Mouse (Mus musculus) neural tube, embryonic 14.5 days (tissue): ENCODE results near the gene Galnt18. TPM values are rescaled to one million over a fixed set of nuclear protein-coding genes. Genes with fewer than 3 reads are reported as not detected.

Source experiments
- ATAC-seq: fragments of 200-750 bp; cut with Nextera tagmentation; 2 replicates; pipeline ENCODE4 v1.8.0; 2017; ENCODE audit warnings: low read depth, mild to moderate bottlenecking, moderate TSS enrichment, moderate library complexity
- H3K27ac ChIP-seq: fragments of 300-500 bp; sonication (generic); 2 replicates; pipeline ENCODE4 v1.5.1; 2014; ENCODE audit warnings: low read depth, mild to moderate bottlenecking, control low read depth, low read length, moderate library complexity, mixed read lengths
- H3K27me3 ChIP-seq: fragments of 300-500 bp; sonication (generic); 2 replicates; pipeline ENCODE4 v1.6.1; 2014; ENCODE audit warnings: low read length; ENCODE audit not compliant: control insufficient read depth, insufficient read depth
- H3K36me3 ChIP-seq: fragments of 300-500 bp; sonication (generic); 2 replicates; pipeline ENCODE4 v1.6.1; 2014; ENCODE audit warnings: low read length, mixed read lengths; ENCODE audit not compliant: control insufficient read depth, insufficient read depth
- H3K4me1 ChIP-seq: fragments of 300-500 bp; sonication (generic); 2 replicates; pipeline ENCODE4 v1.6.1; 2014; ENCODE audit warnings: low read length; ENCODE audit not compliant: control insufficient read depth, insufficient read depth
- H3K4me2 ChIP-seq: fragments of 300-500 bp; sonication (generic); 2 replicates; pipeline ENCODE4 v1.6.1; 2014; ENCODE audit warnings: mild to moderate bottlenecking, low read depth, low read length, control low read depth
- H3K4me3 ChIP-seq: fragments of 300-500 bp; sonication (generic); 2 replicates; pipeline ENCODE4 v1.5.1; 2014; ENCODE audit warnings: low read depth, low read length, control low read depth, mixed read lengths
- H3K9ac ChIP-seq: fragments of 300-500 bp; sonication (generic); replicated peaks from 2 replicates; pipeline ENCODE4 v1.6.1; 2014; ENCODE audit warnings: low read depth, mild to moderate bottlenecking, control low read depth, low read length, mixed read lengths
- H3K9me3 ChIP-seq: fragments of 300-500 bp; sonication (generic); 2 replicates; pipeline ENCODE4 v1.6.1; 2016; ENCODE audit warnings: low read length; ENCODE audit not compliant: control insufficient read depth
- WGBS: fragments of 180-500 bp; shearing (Covaris S2); extraction: QIAGEN DNeasy Blood & Tissue Kit; methylation state at CpG from one replicate; pipeline ENCODE4 v1.1.7; 2014; 5-methylcytosine and 5-hydroxymethylcytosine counted together
- polyA plus RNA-seq: library from polyadenylated mRNA; unstranded; fragments of >200 nt; fragmentation: Nextera tagmentation; extraction: Ambion mirVana; gene quantifications from 2 replicates; pipeline ENCODE4 v1.2.1, GENCODE M21; 2014

Gene Galnt18
- polyA plus RNA-seq, 1 experiment from 2014 or later = 12.7 TPM

DNA sequence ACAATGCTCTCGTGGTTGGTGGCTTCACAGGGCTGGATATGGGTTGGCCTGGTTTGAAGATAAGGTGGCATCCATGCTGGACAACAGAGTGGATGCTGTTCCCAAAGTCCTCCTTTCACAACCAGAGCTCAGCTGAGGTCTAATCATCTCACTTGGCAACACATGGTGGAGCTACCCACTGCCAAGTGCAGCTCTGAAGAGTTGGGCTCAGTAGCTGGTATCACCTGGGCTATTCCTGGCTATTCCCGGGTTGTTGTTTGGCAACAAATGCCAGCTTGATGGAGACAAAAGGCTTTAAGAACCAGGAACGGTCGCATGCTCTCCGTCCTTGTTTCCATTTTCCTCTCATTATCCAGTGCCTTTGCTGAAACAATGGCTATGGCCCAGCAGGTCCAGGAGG is 19.2 kb upstream of the Galnt18 start:
- H3K4me3 ChIP-seq = no peak overlapping the region
- no peaks in the 10 kb centered on the region for H3K27me3 ChIP-seq
- H3K4me2 ChIP-seq = no peak overlapping the region
- ATAC-seq = no peak
- H3K4me1 ChIP-seq = no peaks in the 10 kb centered on the region
- H3K27ac ChIP-seq = no peak overlapping the region
- WGBS = 80% methylated on average over 5 of the region's 5 CpGs
- H3K9me3 ChIP-seq = no peaks in the 10 kb centered on the region
- H3K36me3 ChIP-seq = no peaks in the 10 kb centered on the region
- H3K9ac ChIP-seq = no peak overlapping the region

DNA sequence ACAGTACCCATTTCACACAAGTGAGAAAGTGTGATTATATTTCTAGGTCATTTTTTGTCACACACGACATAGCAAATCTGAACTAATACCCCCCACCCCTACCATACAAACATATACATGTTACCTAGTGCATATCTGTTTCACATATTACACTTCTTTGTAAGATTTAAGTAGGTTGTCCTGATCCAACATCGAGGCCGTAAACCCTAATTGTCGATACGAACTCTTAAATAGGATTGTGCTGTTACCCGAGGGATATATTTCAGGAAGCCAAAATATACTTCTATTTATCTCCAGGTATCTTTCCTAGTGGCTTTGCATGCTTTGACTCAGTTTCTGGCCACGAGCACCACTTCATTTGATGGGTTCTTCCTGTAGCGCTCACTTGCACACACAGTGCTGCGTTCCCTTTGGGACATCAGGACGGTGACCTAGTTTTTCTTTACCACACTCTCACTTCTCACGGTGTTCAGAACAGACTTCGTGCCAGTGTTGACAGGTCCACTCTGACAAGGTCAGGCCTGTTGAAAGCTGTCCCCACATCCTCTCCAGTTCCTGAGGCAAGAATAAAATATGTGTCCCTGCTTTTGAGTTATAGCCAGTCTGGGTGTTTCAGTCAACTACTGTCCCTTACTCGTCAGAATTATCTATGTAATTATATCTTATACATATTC is 17.7 kb upstream of the Galnt18 start:
- H3K9me3 ChIP-seq = no peaks in the 10 kb centered on the region
- no peak overlapping the region for H3K4me2 ChIP-seq
- no peak overlapping the region for H3K4me3 ChIP-seq
- H3K9ac ChIP-seq = no peak overlapping the region
- H3K27me3 ChIP-seq = no peaks in the 10 kb centered on the region
- no peaks in the 10 kb centered on the region for H3K36me3 ChIP-seq
- no peaks in the 10 kb centered on the region for H3K4me1 ChIP-seq
- WGBS = 91% methylated on average over 13 of the region's 13 CpGs
- H3K27ac ChIP-seq = no peak overlapping the region
- no peak for ATAC-seq

DNA sequence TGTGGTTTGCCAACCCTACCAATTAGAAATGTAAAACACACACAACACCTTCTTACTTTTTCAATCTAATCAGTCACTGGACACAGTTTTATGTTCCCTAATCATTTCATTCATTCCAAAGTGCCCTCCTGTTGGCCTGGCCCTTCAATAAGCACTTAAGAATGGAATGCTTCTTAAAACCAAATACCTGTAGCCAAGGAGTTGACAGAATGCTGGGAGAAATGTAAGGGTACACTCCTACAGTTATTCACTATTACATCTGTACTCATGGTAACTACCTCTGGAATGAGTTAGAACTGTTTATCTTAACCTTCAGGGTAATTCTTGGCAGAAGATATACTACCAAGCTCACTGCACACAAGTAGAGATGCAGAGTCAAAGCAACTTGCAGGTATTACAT is 15.3 kb upstream of the Galnt18 start:
- H3K4me3 ChIP-seq = no peak overlapping the region
- H3K27me3 ChIP-seq = no peaks in the 10 kb centered on the region
- no peak for ATAC-seq
- no peaks in the 10 kb centered on the region for H3K36me3 ChIP-seq
- no peaks in the 10 kb centered on the region for H3K4me1 ChIP-seq
- H3K4me2 ChIP-seq = no peak overlapping the region
- H3K27ac ChIP-seq = no peak overlapping the region
- H3K9ac ChIP-seq = no peak overlapping the region
- H3K9me3 ChIP-seq = no peaks in the 10 kb centered on the region

DNA sequence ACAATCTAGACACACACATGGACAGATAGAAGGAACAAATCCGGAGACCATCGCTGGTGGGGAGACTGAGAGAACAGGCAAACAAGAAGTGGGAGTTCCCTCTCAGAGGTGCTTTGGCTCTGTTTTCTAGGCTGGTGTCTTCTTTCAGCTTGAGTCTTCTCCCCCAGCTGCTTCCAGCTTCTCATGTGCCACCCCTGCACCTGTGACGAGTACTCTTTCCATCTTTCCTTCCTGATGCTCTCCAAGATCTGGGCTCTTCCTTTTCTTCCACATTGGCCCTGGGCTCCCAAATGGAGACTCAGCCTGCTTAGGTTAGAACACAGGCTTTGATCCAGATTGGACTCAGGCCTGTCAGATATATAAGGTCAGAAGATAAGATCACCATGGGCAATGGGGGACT is 12.4 kb upstream of the Galnt18 start:
- no peaks in the 10 kb centered on the region for H3K36me3 ChIP-seq

DNA sequence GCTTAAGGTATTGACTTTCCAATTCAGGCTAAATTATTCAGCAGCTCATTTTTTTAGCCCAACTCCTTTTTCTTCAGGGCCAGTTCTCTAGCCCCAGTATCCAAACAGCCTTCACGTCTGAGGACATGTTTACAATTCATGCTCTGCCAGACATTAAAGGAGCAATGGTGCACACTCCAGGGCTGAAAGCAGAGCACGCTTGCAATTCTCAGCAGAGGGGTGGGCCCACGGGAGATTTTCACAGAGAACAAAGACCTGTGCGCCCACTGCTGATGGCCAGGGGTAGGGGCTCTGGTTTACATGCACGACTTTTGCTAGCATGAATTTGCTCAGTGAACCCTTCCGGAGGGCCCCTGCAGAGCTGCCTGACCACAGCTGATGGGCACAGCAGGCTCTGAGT is 11.6 kb upstream of the Galnt18 start:
- WGBS = 45% methylated on average over 6 of the region's 6 CpGs
- no peak overlapping the region for H3K4me2 ChIP-seq
- H3K9ac ChIP-seq = no peak overlapping the region
- no peak overlapping the region for H3K27ac ChIP-seq
- H3K27me3 ChIP-seq = no peaks in the 10 kb centered on the region
- no peaks in the 10 kb centered on the region for H3K4me1 ChIP-seq
- H3K36me3 ChIP-seq = no peaks in the 10 kb centered on the region
- no peak overlapping the region for H3K4me3 ChIP-seq
- ATAC-seq = no peak
- H3K9me3 ChIP-seq = no peaks in the 10 kb centered on the region

More for the DNA sequence above, 12.4 kb upstream of the Galnt18 start:
- no peaks in the 10 kb centered on the region for H3K27me3 ChIP-seq
- no peak for ATAC-seq
- H3K9me3 ChIP-seq = no peaks in the 10 kb centered on the region
- H3K4me2 ChIP-seq = no peak overlapping the region
- H3K9ac ChIP-seq = no peak overlapping the region
- no peaks in the 10 kb centered on the region for H3K4me1 ChIP-seq
- 88% methylated on average over 3 of the region's 3 CpGs for WGBS
- H3K27ac ChIP-seq = no peak overlapping the region
- no peak overlapping the region for H3K4me3 ChIP-seq

DNA sequence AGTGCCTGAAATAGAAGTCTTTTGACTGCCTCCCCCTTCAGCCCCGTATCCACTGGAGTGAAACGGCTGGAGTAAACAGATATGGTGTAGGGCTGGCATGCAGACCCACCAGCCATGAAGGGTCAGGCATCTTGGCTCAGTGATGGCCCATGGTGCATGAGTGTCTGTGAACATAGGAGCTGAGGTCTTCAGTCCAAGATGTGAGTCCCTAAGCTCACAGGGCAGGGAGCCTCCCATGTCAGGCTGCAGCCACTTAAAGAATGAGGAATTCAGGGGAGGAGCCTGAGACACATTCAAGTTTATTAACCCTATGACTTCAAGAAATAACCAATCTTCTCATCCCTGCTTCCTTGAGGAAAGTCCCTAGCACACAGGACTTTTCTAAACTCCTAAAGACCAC is 8.1 kb upstream of the Galnt18 start:
- ATAC-seq = no peak
- WGBS = 85% methylated on average over 2 of the region's 2 CpGs
- no peak overlapping the region for H3K27ac ChIP-seq

DNA sequence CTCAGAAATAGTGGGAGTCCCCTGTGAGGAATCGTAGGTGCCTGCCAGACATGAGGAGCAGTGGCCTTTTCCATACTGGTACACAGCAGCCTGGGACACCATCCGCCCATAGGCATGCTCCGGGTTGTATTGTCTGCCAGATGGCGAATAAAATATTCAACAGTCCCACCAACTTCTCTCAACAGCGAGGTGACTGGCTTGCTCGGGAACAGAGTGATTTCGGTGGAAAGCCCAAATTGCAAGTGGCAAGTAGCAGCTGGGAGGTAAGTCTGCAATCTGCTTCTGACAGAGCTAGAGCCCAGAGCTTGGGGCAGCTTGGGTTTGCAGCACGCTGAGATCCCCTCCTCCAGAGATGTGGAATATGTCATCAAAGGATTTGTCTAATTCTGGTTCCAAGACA is 5.7 kb upstream of the Galnt18 start:
- no peaks in the 10 kb centered on the region for H3K27me3 ChIP-seq
- no peaks in the 10 kb centered on the region for H3K9me3 ChIP-seq
- H3K27ac ChIP-seq = no peak overlapping the region
- no peak overlapping the region for H3K4me2 ChIP-seq
- H3K9ac ChIP-seq = no peak overlapping the region
- no peak for ATAC-seq
- no peak overlapping the region for H3K4me3 ChIP-seq
- 82% methylated on average over 8 of the region's 8 CpGs for WGBS
- no peaks in the 10 kb centered on the region for H3K4me1 ChIP-seq
- no peaks in the 10 kb centered on the region for H3K36me3 ChIP-seq

More for the DNA sequence above, 8.1 kb upstream of the Galnt18 start:
- no peaks in the 10 kb centered on the region for H3K9me3 ChIP-seq
- H3K9ac ChIP-seq = no peak overlapping the region
- no peaks in the 10 kb centered on the region for H3K4me1 ChIP-seq
- no peaks in the 10 kb centered on the region for H3K36me3 ChIP-seq
- H3K4me2 ChIP-seq = no peak overlapping the region
- H3K4me3 ChIP-seq = no peak overlapping the region
- no peaks in the 10 kb centered on the region for H3K27me3 ChIP-seq

DNA sequence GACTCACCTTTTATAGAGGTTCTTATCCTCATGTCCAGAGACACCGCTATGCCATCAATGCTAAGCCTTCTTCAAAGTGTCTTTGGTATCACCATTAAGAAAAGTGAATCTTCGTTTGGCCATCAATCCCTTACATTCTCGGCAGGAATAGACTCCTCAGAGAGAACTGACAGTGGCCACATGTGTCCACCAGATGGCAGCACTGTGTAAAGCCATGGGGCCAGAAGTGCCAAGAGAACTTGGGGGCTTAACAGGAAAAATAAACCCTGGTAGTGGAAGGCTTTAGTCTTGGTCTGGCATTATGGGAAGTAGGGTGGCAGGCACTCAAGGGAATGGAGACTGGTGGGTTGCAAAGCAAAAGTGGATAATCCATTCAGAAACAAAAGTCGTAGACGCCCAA is 2.3 kb upstream of the Galnt18 start:
- Histone ChIP-seq H3K4me2 (no peak overlapping the region), H3K27me3 (no peaks in the 10 kb centered on the region), H3K4me1 (no peaks in the 10 kb centered on the region), H3K9ac (no peak overlapping the region), H3K9me3 (no peaks in the 10 kb centered on the region), H3K4me3 (no peak overlapping the region), H3K36me3 (no peaks in the 10 kb centered on the region), H3K27ac (no peak overlapping the region)
- WGBS = 56% methylated on average over 5 of the region's 5 CpGs
- ATAC-seq = no peak

DNA sequence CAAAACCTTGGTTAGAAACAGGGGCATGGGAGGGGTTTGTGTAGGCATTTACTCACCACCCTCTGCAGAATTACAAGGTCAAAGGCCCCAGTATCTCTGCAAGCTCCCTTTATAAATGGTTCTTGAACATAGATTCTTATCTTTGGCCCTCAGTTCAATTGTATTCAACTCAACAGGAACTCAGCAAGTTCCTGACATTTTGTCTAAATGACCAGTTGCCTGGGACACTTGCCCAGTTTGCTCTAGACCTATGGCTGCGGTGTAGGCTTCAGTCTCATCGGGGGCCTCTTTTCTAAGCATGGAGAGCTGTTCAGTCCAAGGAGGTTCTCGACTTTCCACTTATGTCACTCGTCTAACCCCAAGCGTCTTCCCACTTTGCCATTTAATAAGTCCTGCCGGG is 1.5 kb upstream of the Galnt18 start:
- H3K4me1 ChIP-seq = no peaks in the 10 kb centered on the region
- H3K9ac ChIP-seq = no peak overlapping the region
- no peak for ATAC-seq
- H3K4me2 ChIP-seq = no peak overlapping the region
- H3K27ac ChIP-seq = no peak overlapping the region
- 92% methylated on average over 6 of the region's 6 CpGs for WGBS
- no peaks in the 10 kb centered on the region for H3K36me3 ChIP-seq
- H3K27me3 ChIP-seq = no peaks in the 10 kb centered on the region
- H3K9me3 ChIP-seq = no peaks in the 10 kb centered on the region
- no peak overlapping the region for H3K4me3 ChIP-seq
